Mouse (Mus musculus) gastrocnemius, postnatal 36 days (tissue): ENCODE measurements at regions not wholly inside any gene's neighbourhood (a gene's known extent, or its start where the extent isn't known, plus 50 kb on each side); places are given as distances from the start of the nearest gene placed in this dataset.

Experiments
- DNase-seq, 2 experiments: peaks; one replicate each; pipeline ENCODE4 v3.0.0; 2022
- intact Hi-C: fragments of 180-260 bp; cut with DNase I; formaldehyde crosslinking; loops from one replicate; pipeline ENCODE4 v1.15.1; 2025

DNA sequence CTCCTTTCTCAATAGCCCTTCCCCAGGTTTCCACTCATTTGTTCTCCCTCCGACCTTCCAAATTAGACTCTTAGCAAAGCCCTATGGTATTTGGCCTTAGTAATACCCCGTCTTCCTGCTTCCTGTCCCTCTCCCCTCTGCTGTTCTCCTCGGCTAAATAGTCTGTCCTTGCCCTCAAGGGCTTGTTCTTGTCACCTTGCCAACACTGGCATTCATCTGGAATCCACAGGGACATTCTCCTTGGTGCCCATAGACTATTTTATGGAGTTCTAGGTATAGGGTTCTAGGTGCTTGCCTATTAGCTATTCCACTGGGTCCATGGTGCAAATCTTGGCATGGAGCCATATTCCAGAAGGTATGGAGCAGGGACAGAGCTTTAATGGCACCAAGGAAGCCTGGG lies 259.2 kb upstream of the Gm4791 start:
- intact Hi-C loops = loop anchor here (5.0 kb wide), 2 partner anchors 73 to 1518 kb away; no protein-coding TSS in a partner anchor
- no peak for DNase-seq

DNA sequence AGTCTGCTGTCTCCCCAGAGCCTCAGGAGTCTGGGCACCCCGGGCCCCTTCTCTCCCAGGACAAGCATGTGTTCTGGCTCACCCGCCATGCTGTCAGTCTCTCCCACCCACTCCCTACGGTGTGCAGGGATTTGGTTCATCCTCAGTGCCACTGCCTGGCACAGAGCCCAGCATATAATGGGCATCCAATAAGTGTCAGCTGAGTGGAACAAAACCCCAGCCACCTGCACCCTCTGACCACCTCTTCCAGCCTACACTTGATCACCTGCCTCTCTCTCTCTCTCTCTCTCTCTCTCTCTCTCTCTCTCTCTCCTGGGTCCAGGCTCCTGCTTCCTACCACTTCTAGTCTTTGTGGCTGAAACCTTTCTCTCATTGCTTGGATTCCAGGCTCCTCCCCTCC lies 259.9 kb upstream of the Gm4791 start:
- DNase-seq = no peak
- intact Hi-C loops = loop anchor here (5.0 kb wide), 2 partner anchors 74 to 1519 kb away; no protein-coding TSS in a partner anchor

GRCm38 (mm10) chr9:46738056-46738455 lies 260.5 kb upstream of the Gm4791 start:
- intact Hi-C loops = loop anchor here (5.0 kb wide), 2 partner anchors 74 to 1519 kb away; no protein-coding TSS in a partner anchor

GRCm38 (mm10) chr9:46737446-46737845 lies 261.1 kb upstream of the Gm4791 start:
- intact Hi-C loops = loop anchor here (5.0 kb wide), 2 partner anchors 75 to 1520 kb away; no protein-coding TSS in a partner anchor
- no peak for DNase-seq

More at GRCm38 (mm10) chr9:46738056-46738455, 260.5 kb upstream of the Gm4791 start:
- no peak for DNase-seq

GRCm38 (mm10) chr9:46736232-46736631 lies 262.3 kb upstream of the Gm4791 start:
- intact Hi-C loops = loop anchor here (5.0 kb wide), 2 partner anchors 76 to 1521 kb away; no protein-coding TSS in a partner anchor

GRCm38 (mm10) chr9:46735664-46736067 lies 262.9 kb upstream of the Gm4791 start:
- intact Hi-C loops = loop anchor here (5.0 kb wide), 2 partner anchors 77 to 1522 kb away; no protein-coding TSS in a partner anchor
- peak; percentile 50 to 66 for DNase-seq

More at GRCm38 (mm10) chr9:46736232-46736631, 262.3 kb upstream of the Gm4791 start:
- DNase-seq = no peak

DNA sequence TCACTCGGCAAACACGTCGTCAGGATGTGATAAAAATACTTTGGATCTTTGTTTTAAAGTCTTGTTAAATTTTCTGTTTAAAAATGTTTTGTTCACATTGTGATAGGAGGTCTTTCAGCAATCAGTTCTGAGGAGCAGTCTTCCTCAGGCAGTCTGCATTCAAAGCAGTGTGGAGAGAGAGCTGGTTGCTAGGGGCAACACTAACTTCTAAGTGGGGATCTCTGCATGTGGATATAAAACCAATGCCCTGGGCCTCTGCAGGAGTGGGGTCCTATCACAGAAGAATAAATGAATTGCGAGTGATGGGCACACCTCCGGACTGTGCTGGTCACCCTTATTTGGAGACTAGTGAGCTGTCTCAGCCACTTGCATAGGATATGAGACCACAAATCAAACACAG lies 270.1 kb upstream of the Gm4791 start:
- DNase-seq = no peak
- intact Hi-C loops = no loop called here

- no peak for DNase-seq
- intact Hi-C loops = no loop called here
Observed at GRCm38 (mm10) chr9:46724231-46724630, 274.3 kb upstream of the Gm4791 start.

GRCm38 (mm10) chr9:46713415-46713814 lies 285.1 kb upstream of the Gm4791 start:
- DNase-seq = no peak
- intact Hi-C loops = no loop called here

DNA sequence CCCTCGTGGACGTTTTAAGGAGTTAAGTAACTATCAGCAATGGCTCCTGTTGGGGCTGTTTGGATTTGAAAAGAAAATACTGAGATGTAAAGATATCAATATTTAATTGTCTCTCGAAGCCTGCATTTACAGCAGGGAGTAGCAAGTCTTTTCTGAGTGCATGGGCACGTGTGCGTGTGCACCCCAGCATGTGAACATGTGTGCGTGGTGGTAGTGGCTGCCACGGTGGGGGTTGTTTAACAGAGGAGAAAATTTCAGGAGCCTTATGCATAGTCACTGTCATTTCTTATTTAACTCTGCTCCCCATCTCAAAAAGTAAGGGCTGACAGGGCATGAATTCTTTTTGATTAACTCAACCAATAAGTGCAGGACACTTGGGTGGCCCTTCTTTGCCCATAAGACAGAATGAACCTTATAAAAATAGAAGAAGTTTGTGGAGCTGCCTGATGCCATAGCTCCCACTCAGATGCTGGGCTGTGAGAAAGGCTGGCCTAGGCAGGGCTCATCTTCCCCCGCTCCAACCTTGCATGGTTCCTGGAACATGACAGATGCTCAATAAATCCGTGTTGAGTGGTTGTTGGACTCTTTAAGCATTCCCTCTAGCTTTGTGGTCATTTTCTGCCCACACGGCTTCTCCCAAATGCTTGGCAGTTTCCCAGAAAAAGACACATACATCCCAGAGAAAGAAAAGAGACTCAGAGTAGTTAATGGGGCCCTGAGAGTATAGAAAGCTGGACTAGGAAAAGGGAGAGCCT lies 294.2 kb upstream of the Gm4791 start:
- intact Hi-C loops = no loop called here

DNA sequence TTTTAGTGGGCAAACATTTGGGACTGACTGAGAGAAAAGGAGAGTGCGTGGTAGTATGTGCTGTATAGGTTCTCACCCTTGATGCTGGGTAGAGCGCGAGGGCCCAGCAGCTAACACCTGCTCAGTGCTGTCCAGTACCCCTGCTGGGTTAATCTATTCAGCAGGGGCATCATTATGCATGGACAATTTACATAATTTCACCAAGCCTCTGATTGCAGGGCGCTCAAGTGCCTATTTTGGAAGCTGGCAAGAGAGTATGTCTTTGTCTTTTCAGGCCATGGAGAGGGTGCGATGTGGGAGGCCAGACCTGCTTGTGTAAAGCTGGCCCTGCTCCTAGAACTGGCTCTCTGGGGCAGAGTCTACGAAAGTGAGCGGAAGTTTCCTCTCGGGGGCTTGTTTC lies 294.9 kb upstream of the Gm4791 start:
- intact Hi-C loops = no loop called here
- DNase-seq = no peak

More for the DNA sequence above, 294.2 kb upstream of the Gm4791 start:
- no peak for DNase-seq

DNA sequence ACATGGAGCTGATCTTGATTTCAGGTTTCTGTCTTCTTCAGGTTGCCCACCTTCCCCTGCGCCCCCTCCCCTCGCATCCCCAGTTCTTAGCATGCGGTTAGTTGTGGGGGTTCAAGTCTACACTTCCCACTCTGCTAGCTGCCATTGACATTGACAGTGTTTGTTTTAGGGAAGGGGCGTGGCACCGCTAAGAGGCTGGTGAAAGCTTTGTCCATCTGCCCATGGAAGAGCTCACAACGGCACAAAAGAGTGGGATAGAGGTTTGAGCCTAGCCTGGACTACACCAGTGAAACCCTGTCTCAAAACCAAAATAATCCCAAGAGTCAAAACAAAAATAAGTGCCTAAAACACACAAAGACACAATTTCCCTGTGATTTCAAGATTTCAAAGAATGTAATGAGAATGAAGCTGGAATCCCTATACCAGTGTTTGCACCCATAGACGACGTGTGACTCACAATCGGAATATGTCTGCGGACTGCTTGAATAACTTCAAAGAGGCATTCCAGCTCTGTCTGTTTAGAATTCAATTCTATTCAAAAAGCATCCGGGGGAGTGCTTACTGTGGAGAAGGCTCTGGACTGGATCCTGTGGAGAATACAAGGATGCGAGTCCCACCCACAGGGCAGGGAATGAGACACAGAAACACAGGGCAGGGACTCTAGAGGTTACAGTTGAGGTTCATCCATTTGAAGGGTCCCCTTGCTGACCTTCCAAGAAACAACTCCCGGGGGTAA lies 295.5 kb upstream of the Gm4791 start:
- DNase-seq = no peak
- intact Hi-C loops = no loop called here

DNA sequence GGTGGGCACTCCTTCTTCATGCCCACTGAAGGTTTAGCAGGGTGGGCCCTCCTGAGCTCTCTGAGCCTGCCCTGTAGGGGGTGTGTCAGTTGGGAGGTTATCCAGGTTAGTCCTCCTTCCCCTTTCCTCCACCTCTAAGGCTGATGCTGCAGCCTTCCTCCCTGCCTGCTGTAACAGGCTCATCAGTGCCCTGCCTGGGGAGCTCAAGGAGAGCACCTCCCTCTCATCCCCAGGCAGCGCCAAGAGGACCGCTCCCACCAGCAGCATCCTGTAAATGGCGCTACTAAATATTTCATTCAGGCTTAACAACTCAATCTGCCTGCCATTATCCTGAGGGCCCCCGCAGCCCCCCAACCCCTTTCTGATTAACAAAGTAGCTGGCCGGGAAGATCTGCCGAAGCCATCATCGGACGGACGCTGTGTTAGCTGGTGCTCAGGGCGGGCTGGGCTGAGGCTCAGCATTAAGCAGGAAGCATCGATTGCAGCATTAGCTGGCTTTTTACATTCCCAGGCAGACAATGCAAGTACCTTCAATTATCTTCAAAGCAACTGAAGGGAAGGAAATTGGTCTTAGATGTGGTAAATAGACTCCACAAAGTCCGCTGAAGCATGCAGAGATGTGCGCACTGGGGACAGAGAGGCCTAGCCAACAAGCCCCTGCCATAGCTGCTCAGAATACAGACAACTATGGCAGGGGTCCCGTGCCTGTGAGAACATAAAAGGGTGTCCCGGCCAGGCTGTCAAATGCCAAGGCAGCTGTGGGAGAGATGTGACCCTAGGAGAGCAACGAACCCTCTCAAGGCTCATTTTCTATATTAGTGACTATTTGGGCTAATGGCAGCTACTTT lies 296.3 kb upstream of the Gm4791 start:
- DNase-seq = no peak
- intact Hi-C loops = no loop called here

- intact Hi-C loops = no loop called here
- DNase-seq = no peak
Observed at GRCm38 (mm10) chr9:46696171-46696570, 302.4 kb upstream of the Gm4791 start.

- DNase-seq = no peak
- intact Hi-C loops = no loop called here
Observed at GRCm38 (mm10) chr9:46689331-46689730, 309.2 kb upstream of the Gm4791 start.

DNA sequence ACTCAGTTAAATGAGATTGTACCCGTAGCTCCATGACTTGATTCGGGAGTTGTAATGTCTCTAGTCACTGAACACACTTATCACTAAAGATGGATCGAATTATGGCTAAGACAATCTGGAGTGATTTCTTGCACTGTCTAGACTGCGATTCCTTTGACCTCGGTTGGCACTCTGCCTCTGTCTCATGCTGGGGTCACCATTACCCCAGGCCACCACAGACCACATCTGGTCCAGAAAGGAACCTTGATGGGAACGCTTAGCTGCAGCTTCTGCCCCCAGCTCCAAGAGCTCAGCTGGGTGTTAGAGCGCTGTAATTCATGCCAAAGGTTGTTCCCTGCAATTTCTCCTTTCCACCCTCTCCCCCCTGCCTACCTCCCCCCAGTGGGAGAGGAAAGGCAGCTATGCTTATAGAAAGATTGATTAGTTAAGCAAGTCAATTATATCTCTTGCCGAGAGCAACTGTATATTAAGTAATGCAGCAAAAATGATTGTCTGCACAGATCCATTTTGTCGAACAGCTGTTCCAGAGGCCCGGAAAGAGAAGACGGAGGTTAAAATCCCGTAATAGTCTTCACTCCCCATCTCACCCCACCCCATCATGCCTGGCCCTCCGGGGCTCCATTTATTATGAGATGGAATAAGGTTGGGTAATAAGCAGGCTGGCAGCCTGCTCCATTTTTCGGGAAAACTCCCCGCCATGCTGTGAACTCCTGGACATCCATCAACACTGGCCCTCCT lies 314.3 kb upstream of the Gm4791 start:
- intact Hi-C loops = no loop called here
- DNase-seq = no peak

DNA sequence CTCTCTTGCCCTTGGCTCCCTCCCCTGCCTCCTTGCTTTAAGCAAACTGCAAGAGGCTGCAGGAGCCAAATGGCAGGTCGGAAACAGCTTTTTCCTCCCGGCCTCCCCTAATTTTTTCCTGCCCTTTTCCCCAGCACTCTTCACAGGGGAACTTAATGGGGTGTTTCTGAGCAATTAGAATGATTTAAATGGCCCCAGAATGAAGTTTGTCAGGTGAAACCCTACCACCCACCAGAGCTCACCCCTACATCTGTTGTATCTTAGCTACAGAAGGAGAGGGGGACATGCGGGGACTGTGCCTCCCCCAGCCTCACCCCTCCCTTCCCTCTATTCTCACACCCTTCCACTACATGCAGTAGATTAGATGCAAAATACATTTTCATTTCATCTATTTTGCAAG lies 326.5 kb upstream of the Gm4791 start:
- intact Hi-C loops = no loop called here
- DNase-seq = no peak

GRCm38 (mm10) chr9:46654422-46654821 lies 334.6 kb upstream of the 4931429L15Rik start:
- intact Hi-C loops = no loop called here

DNA sequence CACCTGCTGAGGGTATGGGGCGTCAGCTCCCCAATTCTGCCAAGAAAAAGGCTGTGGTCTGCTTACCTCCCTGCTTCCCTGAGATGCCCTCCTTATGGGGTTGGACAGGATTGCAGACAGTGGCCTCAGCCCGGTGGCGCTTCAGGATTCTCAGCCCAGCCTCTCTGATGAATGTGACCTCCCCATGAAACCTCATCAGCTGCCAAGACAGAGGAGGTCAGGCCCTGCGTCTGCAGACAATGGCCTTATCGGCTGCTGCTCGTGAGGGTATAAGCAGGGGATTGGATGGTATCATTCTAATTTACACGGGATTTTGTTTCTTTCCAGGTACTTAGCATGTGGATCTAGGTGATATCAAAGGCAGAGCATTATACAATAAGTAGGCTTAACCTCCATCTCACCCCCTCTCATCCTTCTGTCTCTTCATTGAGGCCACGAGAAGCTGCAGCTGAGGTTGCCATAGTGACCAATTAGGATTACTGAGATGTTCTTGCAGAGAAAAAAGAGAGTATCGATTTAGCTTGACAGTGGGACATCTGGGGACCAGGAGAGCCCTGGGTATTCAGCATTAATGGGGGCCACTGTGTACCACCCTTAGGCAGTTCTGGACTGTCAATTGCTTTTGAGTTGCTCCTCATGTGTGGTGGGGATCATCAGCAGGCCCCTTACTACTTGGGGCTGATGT lies 327.6 kb upstream of the 4931429L15Rik start:
- intact Hi-C loops = no loop called here
- no peak for DNase-seq

More at GRCm38 (mm10) chr9:46654422-46654821, 334.6 kb upstream of the 4931429L15Rik start:
- no peak for DNase-seq
